Mouse (Mus musculus) natural killer cell, adult 2 months (primary cell): ENCODE data around the gene Cog4.
"Not testable (repeated sequence)": the region's sequence is repeated elsewhere in the genome, so short reads cannot be mapped to it uniquely, and the experiment has no call there.

Experiments used
- DNase-seq, 2 experiments: peaks; one replicate each; pipeline ENCODE4 v3.0.0; 2022; ENCODE audit warnings: low spot score in 2 of 2

Cog4 gene

GRCm38 (mm10) chr8:110921492-110922230 is 75.3 kb downstream of the Cog4 start:
- no peak for DNase-seq

DNA sequence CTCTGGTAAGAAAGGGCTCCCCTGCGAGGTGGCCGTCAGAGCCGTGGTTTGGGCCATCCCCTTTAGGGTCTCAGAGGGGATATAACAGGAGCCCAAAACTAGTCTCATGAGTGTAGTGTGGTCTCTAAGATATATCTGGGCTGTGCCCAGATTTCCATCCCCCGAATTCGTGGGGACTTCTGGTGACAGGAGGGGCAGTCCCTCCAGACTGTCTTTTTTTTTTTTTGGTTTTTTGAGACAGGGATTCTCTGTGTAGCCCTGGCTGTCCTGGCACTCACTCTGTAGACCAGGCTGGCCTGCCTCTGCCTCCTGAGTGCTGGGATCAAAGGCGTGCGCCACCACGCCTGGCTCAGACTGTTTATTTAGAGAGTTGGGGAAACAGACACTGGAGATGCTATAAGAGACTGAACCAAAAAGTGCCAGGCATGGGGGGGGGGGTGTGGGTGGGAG is 79.3 kb downstream of the Cog4 start:
- no peak for DNase-seq

DNA sequence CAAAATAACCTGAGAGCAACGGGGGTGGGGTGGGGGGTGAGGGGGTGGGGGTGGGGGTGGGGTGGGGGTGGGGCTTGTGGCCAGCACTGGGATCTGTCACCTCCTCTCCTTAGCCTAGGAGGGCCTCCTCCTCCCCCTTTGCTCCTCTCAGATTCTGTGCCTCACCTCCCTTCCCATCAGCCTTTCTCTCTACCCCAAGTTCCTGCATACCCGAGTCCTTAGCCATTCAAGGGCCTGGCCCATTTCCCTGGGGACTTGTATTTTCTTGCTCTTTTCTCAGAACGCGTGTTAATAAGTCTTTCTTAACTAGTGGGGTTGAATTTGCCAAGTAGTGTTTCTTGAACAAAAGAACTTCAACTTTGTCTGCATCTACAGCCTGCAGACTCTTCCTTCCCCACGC is 80.3 kb downstream of the Cog4 start:
- DNase-seq: no peak

DNA sequence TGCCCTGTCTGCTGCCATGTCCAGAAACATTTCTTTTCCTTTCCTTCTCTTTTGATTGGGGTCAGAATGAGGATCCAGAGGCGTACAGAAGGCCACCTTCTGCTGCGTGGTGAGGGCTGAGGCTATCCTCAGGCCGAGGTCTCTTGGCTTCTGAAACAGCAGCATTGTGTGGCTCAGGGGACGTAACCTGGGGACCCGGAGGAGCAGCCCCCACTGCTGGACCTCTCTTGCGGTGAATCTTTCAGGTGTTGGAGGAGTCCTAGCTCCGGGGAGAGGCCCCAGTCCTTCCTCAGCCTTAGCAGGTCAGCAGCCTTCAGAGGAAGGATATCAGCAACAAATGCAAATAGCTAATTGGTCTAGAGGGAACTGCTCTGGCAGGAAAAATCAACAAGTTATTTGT is 82.0 kb downstream of the Cog4 start:
- DNase-seq: no peak

GRCm38 (mm10) chr8:110929066-110929465 is 82.7 kb downstream of the Cog4 start:
- peak in 1 of 2 experiments; percentile 14 for DNase-seq

DNA sequence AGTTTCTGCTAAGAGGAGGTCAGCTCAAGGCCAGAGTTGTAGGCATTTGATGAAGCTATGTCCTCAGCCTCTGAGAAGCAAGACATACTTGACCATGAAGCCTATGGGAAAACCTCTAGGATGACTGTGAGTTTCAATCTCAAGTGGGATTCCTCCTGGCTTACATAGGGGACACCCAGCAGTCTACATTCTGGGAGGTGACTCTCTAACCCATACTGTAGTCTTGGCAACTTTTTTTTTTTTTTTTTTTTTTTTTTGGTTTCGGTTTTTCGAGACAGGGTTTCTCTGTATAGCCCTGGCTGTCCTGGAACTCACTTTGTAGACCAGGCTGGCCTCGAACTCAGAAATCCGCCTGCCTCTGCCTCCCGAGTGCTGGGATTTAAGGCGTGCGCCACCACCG is 83.3 kb downstream of the Cog4 start:
- not testable (repeated sequence) for DNase-seq

GRCm38 (mm10) chr8:110931176-110931939 is 85.0 kb downstream of the Cog4 start:
- no peak for DNase-seq
